Mouse (Mus musculus): ENCODE results near the gene Chml.

DNA sequence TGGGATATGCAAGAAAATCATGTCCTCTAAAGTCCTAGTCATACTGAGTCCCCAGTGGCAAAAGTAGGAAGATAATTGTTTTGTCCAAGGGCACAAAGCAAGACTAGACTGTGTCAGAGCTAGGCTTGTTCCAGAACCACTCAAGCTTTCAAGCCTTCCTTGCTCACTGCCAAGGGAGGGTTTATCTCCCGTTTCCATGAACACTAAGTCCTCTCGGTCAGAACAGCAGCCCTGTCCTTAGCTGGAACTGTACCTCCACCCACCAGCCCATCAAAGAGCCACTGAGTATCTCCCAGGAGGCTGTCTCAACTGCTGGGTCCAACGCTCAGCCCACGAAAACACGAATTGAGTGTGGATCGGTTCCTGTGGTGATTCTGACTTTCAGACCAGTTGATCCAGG lies 17.6 kb downstream of the Chml start:
- no peak for TF ChIP-seq CTCF (IDR thresholded peaks at IDR 0.05; ENCODE audit: low read depth)
- TF ChIP-seq EP300 (IDR thresholded peaks at IDR 0.05; ENCODE audit: low read depth), result no peak
